Mouse (Mus musculus) layer of hippocampus, postnatal 36 days (tissue): ENCODE data around the gene 1700018F24Rik. TPM values are rescaled to one million over a fixed set of nuclear protein-coding genes. Genes with fewer than 3 reads are reported as not detected.
"Not testable (repeated sequence)": the region's sequence is repeated elsewhere in the genome, so short reads cannot be mapped to it uniquely, and the experiment has no call there.

Source experiments
- DNase-seq, 2 experiments: peaks; one replicate each; pipeline ENCODE4 v3.0.0; 2022
- total RNA-seq, 2 experiments: library from RNA; stranded (reverse); gene quantifications; 2 replicates each; pipeline ENCODE4 v1.2.3; 2021

The 1700018F24Rik gene
- total RNA-seq, 2 experiments from 2014 or later: not detected

GRCm38 (mm10) chr5:145083201-145083600 lies 40.4 kb downstream of the 1700018F24Rik start:
- not testable (repeated sequence) for DNase-seq

GRCm38 (mm10) chr5:145083632-145084451 lies 41.1 kb downstream of the 1700018F24Rik start, which contains the start of the genes Arpc1a and Kpna7:
Gene Arpc1a (plus strand): TSS chr5:145083830.
Gene Kpna7 (minus strand): TSS chr5:145084030.
- peak; percentile 87 to 88 for DNase-seq

- no peak for DNase-seq
These were observed 42.0 kb downstream of the 1700018F24Rik start for GRCm38 (mm10) chr5:145084822-145085221.

- no peak for DNase-seq
These were observed 45.4 kb downstream of the 1700018F24Rik start for GRCm38 (mm10) chr5:145088186-145088585.

GRCm38 (mm10) chr5:145089878-145090277 lies 47.1 kb downstream of the 1700018F24Rik start:
- no peak for DNase-seq

Other genes with a start within 250 kb of the 1700018F24Rik start
- gene Smurf1, start 77.1 kb upstream of the 1700018F24Rik start, total RNA-seq: 10 to 100 TPM; 28.7 to 29.9 TPM
- gene Gm4871, start 10.2 kb upstream of the 1700018F24Rik start, total RNA-seq: not detected
- gene Arpc1a, start 40.8 kb downstream of the 1700018F24Rik start, total RNA-seq: 100 to 1,000 TPM; 248 to 263 TPM
- not detected for gene Kpna7, start 41.0 kb downstream of the 1700018F24Rik start, total RNA-seq
- gene Arpc1b, start 71.2 kb downstream of the 1700018F24Rik start, total RNA-seq: 10 to 100 TPM; 23.4 to 26.9 TPM
- gene Pdap1, start 97.2 kb downstream of the 1700018F24Rik start, total RNA-seq: 10 to 100 TPM; 88.8 to 94.5 TPM
- 10 to 100 TPM; 74.3 to 76.2 TPM for gene Bud31, start 97.4 kb downstream of the 1700018F24Rik start, total RNA-seq
- 10 to 100 TPM; 23.6 to 24.7 TPM for gene Ptcd1, start 124.1 kb downstream of the 1700018F24Rik start, total RNA-seq
- gene Cpsf4, start 124.2 kb downstream of the 1700018F24Rik start, total RNA-seq: 10 to 100 TPM; 23.0 to 23.4 TPM
- gene Atp5j2, start 149.1 kb downstream of the 1700018F24Rik start, total RNA-seq: 100 to 1,000 TPM; 262 to 270 TPM
- 10 to 100 TPM; 11.0 to 11.5 TPM for gene Zkscan14, start 158.9 kb downstream of the 1700018F24Rik start, total RNA-seq
- gene Zkscan5, start 161.6 kb downstream of the 1700018F24Rik start, total RNA-seq: 10 to 100 TPM; 10.8 to 11.4 TPM
- gene Zfp655, start 188.7 kb downstream of the 1700018F24Rik start, total RNA-seq: 10 to 100 TPM; 24.4 to 27.4 TPM
- gene Zscan25, start 237.5 kb downstream of the 1700018F24Rik start, total RNA-seq: 10 to 100 TPM; 17.2 to 19.5 TPM